Mouse (Mus musculus) kidney, postnatal 36 days (tissue): ENCODE results near the gene Tmem207.

ENCODE experiments used
- DNase-seq, 2 experiments: peaks; one replicate each; pipeline ENCODE4 v3.0.0; 2021 to 2022; ENCODE audit warnings: mixed read lengths in 2 of 2

Gene Tmem207

DNA sequence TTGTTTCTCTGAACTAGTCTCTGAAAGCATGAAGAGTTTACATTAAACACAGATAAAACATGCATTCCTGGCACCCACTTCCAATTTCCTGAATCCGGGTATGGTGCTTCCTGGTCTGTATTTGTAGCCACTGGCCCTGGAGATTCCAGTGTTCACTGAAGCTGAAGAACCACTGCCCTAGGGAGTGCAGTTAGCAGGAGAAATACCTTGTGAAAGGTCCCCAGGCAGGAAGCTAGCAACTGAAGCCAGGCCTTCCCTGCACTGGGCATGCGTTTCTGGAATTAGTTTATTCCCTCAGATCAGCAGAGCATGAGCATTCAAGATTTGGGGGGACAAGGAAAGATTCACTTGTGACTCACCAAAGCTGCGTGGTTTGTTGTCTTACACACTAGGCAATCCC is 72.4 kb downstream of the Tmem207 start:
- DNase-seq, result no peak
